ENCODE assay signal across 10 mouse cellular contexts in genomic region chr15:62566106-62566511, GRCm38 (mm10).
A peak's percentile ranks its signal among the peaks of the same experiment; 100 is the strongest.
DNase-seq lines count a peak whose midpoint lies in the region; ATAC-seq lines count a peak whose summit lies in the region.
"Had no signal": no experiment of that assay in that cellular context is flagged by ENCODE, and none has a peak within 500 bp of the region (broad histone marks: within the 10 kb centered on the region; RNA-seq: fewer than 3 reads in every experiment).

No protein-coding gene starts in this region.

- no peaks in the 10 kb centered on the region for H3K27me3 ChIP-seq in forebrain, embryonic 16.5 days (replicated peaks; ENCODE audit: control insufficient read depth, insufficient read depth, low read length)
- H3K27me3 ChIP-seq in hindbrain, embryonic 12.5 days: no peaks in the 10 kb centered on the region
- H3K27me3 ChIP-seq: CH12.LX had no signal

- no peak overlapping the region for H3K4me3 ChIP-seq in forebrain, embryonic 16.5 days (replicated peaks; ENCODE audit: low read length)
- H3K4me3 ChIP-seq in hindbrain, embryonic 12.5 days: no peak overlapping the region
- H3K4me3 ChIP-seq: megakaryocyte, embryonic 14.5 days had no signal

- peak; percentile 36 for DNase-seq in embryo, embryonic 10.5 days (ENCODE audit: low spot score)
- no peak for DNase-seq in embryo, embryonic 10 days (ENCODE audit: low spot score)
- peak; percentile 69 for DNase-seq in 3T3-L1 (ENCODE audit: low read depth, low spot score)
- DNase-seq in layer of hippocampus, postnatal 36 days: peak; percentile 15 to 39
- no peak for DNase-seq in left cerebral cortex, adult 9 months (ENCODE audit: low spot score in 2 of 2)

- no peak overlapping the region for H3K9ac ChIP-seq in forebrain, embryonic 16.5 days (replicated peaks; ENCODE audit: low read depth, low read length)
- H3K9ac ChIP-seq in hindbrain, embryonic 12.5 days: no peak overlapping the region

- peak overlapping the region; percentile 52 for H3K27ac ChIP-seq in forebrain, embryonic 16.5 days (ENCODE audit: low read length)
- H3K27ac ChIP-seq in hindbrain, embryonic 12.5 days: no peak overlapping the region

- H3K36me3 ChIP-seq in forebrain, embryonic 16.5 days (ENCODE audit: control insufficient read depth, insufficient read depth): no peaks in the 10 kb centered on the region
- H3K36me3 ChIP-seq in hindbrain, embryonic 12.5 days: no peaks in the 10 kb centered on the region

- WGBS in forebrain, embryonic 16.5 days: 9% methylated on average over 7 of the region's 7 CpGs
- 11% methylated on average over 7 of the region's 7 CpGs for WGBS in hindbrain, embryonic 12.5 days

- H3K4me2 ChIP-seq in forebrain, embryonic 16.5 days (ENCODE audit: low read length): 0 out of 2 replicates have a peak overlapping the region, but pooled peaks have one; percentile 3
- 0 out of 2 replicates have a peak overlapping the region, but pooled peaks have one; percentile 11 for H3K4me2 ChIP-seq in hindbrain, embryonic 12.5 days (replicated peaks)

- peak; percentile 91 for ATAC-seq in forebrain, embryonic 16.5 days
- 0 out of 2 replicates have a peak, but pooled peaks have one; percentile 19 for ATAC-seq in hindbrain, embryonic 12.5 days (ENCODE audit: low FRiP score)
- no peak for ATAC-seq in erythroblast, adult 5-6 weeks (replicated peaks; ENCODE audit: low FRiP score, poor library complexity, severe bottlenecking)

- no peaks in the 10 kb centered on the region for H3K9me3 ChIP-seq in forebrain, embryonic 16.5 days (ENCODE audit: control insufficient read depth, low read length)
- no peaks in the 10 kb centered on the region for H3K9me3 ChIP-seq in hindbrain, embryonic 12.5 days (replicated peaks)
- H3K9me3 ChIP-seq: megakaryocyte, embryonic 14.5 days had no signal

- peaks cover 14% of the 10 kb centered on the region for H3K4me1 ChIP-seq in forebrain, embryonic 16.5 days (replicated peaks; ENCODE audit: control insufficient read depth, insufficient read depth, low read length)
- 0 out of 2 replicates have a peak, but pooled peaks cover 4% of the 10 kb centered on the region for H3K4me1 ChIP-seq in hindbrain, embryonic 12.5 days

Comparison
In these comparisons a context has a peak if more than half of its experiments do, and no peak if none do; other contexts are left out.
1. DNase-seq: peak in embryo, embryonic 10.5 days (single experiment), 3T3-L1 (single experiment) and layer of hippocampus, postnatal 36 days (2 of 2); none in embryo, embryonic 10 days (single experiment) and left cerebral cortex, adult 9 months (0 of 2).